Mouse (Mus musculus) stomach, postnatal 0 days (tissue): ENCODE results near the gene Ccdc62.

Experiments used
- CTCF ChIP-seq: IDR thresholded peaks from 2 replicates; pipeline ENCODE4 v1.5.1; 2016; ENCODE audit warnings: antibody characterized with exemption, low read depth, mild to moderate bottlenecking, moderate library complexity
- EP300 ChIP-seq: optimal IDR thresholded peaks from 2 replicates; pipeline ENCODE3; 2016; ENCODE audit warnings: antibody characterized with exemption

DNA sequence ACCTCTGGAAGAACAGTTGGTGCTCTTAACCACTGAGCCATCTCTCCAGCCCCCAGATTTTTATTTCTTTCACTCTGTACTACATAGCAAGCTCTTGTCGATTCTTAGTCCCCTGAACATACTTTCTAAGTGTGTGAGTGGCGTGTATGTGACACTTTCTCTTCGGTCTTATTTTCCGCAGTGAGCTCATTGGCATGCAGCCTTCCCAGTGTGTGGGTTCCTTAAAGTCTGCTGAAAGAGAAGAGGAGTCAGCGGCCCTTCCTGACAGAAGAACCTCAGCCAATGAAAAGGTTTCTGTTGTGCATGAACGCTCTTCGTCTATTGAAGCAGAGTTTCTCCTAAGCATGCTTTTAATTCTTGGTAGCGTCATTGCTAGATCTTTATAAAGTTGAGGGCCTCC, 26.7 kb downstream of the Ccdc62 start:
- TF ChIP-seq CTCF, result no peak
- no peak for TF ChIP-seq EP300
